Mouse (Mus musculus): ENCODE results near the gene Efcab12.
A peak's percentile ranks its signal among the peaks of the same experiment; 100 is the strongest.
"Not testable (repeated sequence)": the region's sequence is repeated elsewhere in the genome, so short reads cannot be mapped to it uniquely, and the experiment has no call there.

Gene Efcab12

DNA sequence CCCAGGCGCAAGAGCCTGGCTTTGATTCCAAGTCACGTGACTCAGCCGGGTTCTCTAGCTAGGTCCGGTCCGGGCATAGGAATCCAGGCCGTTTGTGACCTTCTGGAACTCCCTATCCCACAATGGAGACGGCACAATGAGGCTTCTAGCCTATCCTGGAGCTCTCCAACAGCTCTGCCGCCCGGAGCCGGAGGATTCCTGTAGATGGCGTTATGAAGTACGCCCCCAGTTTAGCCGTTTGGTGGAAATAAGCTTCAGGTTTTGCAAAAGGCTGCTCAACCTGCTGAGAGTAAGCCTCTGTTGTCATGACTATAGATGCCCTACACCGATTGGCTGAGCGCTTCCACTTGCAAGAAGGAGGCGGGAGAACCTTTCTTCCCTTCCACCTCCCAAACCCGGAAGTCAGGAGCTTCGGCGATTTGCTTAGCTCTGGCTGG, at the start of gene Efcab12:
Efcab12 (minus strand) TSS at position 252 of the 437 bp plus-strand sequence.
- peak; percentile 74 for DNase-seq

- DNase-seq: peak; percentile 75
Observed at GRCm38 (mm10) chr6:115886894-115887293, 48.7 kb upstream of the Efcab12 start.

DNA sequence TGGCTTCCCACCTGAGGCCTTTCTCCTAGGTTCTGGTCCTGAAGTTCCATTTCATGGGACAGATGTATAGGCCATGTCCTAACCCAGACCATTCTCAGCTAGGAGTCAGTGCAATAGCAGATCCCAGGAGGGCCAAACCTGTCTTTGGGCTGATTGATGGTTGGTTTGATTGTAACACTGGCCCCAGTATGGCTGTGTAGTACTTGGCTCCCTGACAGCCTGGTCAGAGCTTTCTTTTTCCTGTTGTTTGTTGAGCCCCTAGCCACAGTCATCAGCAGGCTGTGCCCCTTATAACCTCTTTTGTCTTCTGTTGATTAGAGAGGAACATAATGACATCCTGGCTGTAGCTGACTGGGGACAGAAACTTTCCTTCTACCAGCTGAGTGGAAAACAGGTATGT, 45.8 kb upstream of the Efcab12 start:
- no peak for DNase-seq

GRCm38 (mm10) chr6:115880751-115881150, 42.5 kb upstream of the Efcab12 start:
- DNase-seq: no peak

DNA sequence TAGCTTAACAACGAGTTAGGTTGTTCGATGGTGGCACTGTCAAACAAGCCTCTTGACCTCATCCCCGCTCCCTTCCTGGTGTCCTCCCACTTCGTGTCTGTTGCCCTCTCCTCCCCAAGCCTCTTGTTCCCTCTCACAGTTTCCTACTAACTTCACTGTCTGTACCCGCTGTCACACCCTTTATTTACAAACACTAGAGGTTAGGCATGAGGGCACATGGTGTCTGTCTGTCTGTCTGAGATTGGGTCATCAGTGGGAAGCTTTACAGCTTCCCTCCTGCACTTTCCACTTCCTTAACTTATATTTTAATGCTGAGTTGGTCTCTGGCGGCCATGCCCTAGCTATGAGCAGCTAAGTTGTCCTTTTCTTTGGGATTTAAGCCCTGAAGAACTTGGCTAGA, 41.5 kb upstream of the Efcab12 start:
- no peak for DNase-seq

DNA sequence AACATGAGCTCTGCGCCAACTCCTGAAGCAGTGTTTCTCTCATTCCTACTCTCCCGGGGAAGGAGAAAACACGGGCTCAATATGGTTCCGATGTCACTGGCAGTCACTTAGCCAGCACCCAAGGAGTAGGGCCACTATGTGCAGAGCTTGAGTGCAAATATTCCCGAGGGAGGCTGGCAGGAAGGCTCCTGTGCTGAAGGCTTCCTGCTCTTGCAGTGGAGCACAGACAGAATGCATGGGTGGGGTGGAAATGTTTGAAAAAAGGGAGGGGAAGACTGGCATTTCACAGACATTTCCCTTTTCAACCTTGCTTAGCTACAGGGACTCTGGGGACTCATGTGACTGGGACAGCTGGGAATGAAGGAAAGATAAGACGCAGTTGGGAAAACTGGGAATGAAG, 40.5 kb upstream of the Efcab12 start:
- DNase-seq: no peak

DNA sequence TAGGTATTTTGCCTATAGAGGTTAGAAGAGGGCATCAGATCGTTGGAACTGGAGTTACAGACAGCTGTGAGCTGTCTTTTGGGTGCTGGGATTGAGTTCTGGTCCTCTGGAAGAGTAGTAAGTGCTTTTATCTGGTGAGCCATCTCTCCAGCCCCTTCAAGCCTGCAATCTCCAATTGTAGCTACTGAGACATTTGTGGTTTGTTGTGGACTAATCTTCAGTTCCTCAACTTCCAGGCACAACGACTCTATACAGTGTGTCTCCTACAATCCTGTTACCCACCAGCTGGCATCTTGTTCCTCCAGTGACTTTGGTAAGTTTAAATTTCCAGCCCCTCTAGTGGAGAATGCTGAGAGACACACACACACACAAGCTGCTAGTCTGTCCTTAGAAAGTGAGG, 39.0 kb upstream of the Efcab12 start:
- no peak for DNase-seq

DNA sequence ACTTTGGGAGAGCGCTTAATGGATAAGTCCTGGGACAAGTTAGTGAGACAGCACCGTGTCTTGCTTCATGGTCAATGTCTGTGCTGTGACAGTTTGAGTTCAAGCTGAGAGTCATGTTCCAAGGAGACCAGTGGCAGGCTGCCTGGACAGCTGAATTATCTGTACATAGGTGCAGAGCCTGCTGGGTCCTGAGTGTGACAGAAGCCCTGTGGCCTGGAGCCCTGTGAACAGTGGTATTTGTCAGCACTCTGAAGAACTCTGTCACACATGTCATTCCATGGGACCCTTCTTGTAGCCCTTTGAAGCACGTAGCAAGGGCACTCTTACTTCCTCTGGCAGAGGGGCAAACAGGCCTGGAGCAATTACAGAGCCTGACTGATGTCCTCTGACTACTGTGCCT, 33.1 kb upstream of the Efcab12 start:
- not testable (repeated sequence) for DNase-seq

- not testable (repeated sequence) for DNase-seq
Observed at GRCm38 (mm10) chr6:115867157-115867556, 28.9 kb upstream of the Efcab12 start.

DNA sequence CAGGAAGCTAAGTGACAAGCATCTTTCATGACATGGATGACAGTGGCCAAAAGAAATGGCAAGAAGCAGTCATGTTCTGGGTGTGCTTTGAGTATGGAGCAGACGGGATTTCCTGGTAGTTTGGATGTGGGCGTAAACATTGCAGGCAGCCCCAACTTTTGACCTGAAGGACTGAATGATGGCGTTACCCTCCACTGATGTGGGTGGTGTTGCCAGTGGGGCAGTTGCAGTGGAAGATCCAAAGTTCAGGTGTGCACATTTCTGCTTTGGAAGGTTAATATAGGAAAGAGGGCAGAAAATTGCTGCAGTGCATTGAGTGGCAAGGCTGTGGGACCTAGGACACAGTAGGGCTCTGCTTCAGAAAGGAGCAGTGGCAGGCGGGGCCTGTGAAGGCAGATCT, 27.0 kb upstream of the Efcab12 start:
- DNase-seq: no peak

GRCm38 (mm10) chr6:115863340-115863841, 25.2 kb upstream of the Efcab12 start:
- no peak for DNase-seq

GRCm38 (mm10) chr6:115860027-115860556, 21.9 kb upstream of the Efcab12 start:
- no peak for DNase-seq

DNA sequence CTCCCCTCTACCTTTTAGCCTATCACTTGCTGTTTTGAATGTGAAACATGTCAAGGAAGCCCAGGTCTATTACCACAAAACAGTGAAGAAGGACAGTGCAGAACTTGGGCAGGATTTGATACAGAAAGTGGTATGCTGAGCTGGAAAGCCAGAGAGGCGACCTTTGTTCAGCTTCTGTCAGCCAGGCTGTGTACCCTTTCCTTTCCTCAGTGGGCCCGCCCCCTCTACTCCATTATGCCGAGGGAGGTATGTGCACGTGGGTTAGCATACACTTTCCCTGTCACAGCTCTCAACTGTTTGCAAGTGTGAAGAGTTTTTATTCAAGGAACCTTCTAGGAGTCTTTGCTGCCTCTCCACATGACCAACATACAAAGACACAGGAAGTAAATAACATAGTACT, 21.0 kb upstream of the Efcab12 start:
- peak; percentile 54 for DNase-seq

DNA sequence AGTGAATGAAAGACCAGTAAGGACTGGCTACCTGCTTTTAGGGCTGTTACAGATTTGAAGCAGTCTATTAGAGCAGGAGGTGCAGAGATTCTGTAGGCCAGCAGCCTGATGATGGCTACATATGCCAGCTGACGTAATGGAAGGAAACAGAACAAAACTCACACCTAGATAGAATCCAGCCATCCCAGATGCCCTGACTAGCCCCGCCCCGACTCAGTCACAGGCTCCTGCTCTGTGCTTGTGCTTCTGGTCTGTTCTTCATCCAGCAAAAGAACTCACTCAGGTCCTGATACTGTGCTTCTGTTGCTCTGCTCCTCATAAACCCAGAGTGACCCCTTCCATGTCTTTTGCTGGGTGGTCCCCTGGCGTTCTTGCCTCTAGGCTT, 18.1 kb upstream of the Efcab12 start:
- no peak for DNase-seq

- DNase-seq: no peak
Observed at GRCm38 (mm10) chr6:115855733-115856360, 17.6 kb upstream of the Efcab12 start.

- DNase-seq: peak; percentile 61
Observed at GRCm38 (mm10) chr6:115854432-115854831, 16.2 kb upstream of the Efcab12 start.

- no peak for DNase-seq
Observed at GRCm38 (mm10) chr6:115853985-115854384, 15.8 kb upstream of the Efcab12 start.

GRCm38 (mm10) chr6:115853091-115853813, 15.0 kb upstream of the Efcab12 start, which contains the start of the genes Mbd4 and Ift122:
Gene Mbd4 (minus strand): TSS chr6:115853371.
Gene Ift122 (plus strand): TSS chr6:115853470.
- DNase-seq: peak; percentile 96

DNA sequence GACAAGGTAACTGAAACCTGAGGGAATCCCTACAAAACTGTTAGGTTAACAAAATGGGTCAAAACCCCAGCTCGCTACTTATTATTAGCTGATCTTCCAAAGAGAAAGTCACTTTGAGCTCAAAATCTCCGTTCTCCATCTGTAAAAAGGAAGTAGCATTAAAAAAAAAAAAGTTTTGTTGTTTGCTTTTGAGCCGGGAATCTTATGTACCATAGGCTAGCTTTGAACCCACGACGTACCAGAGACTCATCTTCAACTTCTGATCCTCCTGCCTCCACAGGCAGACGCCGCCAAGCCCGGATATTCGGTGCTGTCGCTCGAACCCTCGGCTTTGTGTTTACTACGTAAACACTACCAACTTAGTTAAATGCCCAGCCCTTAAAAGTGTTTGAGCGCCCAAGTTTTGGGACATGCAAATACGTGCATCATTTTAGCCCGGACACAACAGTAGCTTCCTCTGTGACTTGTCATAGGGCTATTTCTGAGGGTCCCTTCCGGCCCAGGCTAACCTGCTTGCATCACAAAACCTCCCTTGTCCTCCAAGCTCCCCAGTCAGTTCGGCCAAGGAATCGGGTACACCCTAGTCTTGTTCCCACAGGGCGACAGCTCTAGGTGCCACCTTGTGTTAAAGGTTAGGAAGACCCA, 14.4 kb upstream of the Efcab12 start:
- DNase-seq: peak; percentile 49

DNA sequence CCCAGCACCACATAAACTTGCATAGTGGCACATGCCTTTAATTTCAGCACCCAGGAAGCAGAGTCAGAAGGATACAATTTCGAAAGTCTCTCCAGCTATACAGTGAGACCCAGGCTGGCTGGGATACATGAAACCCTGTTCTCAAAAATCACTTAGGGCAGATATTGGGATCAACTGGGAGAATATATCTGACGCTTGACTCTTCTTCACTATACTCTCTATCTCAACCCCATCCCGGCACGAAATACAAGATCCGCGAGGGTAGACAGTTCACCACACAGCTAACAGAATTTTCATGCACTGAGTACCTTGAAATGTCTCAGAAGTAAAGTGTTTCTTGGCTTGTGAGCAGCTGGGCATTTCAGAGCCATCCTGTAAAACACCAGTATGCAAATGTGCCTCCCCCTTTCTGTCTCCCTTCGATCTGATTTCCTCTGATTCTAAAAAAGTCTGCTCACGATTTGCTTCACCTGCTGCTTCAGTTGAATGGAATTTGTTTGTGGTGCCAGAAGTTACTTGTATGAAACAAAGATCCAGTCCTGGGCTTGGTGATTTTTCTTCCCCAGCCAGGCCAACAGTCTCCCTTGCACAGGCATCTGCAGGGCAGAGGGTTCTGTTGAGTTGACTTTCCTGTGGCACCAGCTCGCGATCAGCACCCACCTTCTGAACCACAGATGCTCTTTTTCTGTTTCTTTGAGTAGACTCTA, 10.5 kb upstream of the Efcab12 start:
- DNase-seq: no peak

GRCm38 (mm10) chr6:115846640-115847411, 8.6 kb upstream of the Efcab12 start:
- DNase-seq: peak; percentile 82

DNA sequence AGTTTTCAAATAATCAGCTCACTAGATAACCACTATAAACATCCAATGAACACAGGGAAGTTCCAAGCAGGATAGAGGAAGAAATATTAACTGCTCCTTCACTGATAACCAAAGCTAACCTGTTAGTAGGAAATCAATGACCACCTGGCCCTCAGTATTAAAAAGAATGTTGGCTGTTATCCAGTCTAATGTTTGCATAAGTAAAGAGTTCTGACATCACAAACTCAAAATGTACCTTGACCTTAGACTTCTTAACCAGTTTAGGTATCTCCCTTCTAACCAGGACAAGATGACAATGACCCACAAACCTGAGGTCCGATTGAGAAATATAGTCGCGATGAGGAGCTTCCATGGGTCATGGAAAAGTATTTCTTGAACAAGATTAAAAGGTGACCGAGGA, 6.8 kb upstream of the Efcab12 start:
- no peak for DNase-seq
